Mouse (Mus musculus): Measurements from ENCODE around the gene Eml6.

DNA sequence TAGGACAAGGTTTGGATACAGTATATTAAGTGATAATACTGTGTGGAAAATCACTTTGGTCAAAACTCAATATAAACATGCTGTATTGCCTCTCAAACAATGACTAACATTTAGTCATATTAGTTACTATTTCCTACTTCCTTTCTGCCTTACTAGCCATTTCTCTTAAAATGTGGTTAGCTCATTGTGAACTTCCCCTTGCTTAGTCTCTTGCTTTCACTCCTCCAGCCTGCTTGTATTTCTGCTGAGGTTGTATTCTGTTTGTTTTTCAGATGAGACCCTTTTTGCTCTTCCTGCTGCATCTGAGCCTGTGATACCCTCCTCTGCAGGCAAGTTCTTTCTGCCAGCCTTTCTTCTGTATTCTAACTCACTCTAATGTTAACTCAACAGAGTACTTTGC, 320.6 kb downstream of the Eml6 start:
- TF ChIP-seq POLR2A (IDR thresholded peaks at IDR 0.05; ENCODE audit: control insufficient read depth, low read depth, low read length) (no peak), CTCF (IDR thresholded peaks at IDR 0.05; ENCODE audit: control insufficient read depth, insufficient read depth, insufficient replicate concordance, low read depth, low read length) (no peak)
